Mouse (Mus musculus) embryo, embryonic 11.5 days (tissue): ENCODE measurements at regions not wholly inside any gene's neighbourhood (a gene's known extent, or its start where the extent isn't known, plus 50 kb on each side); places are given as distances from the start of the nearest gene placed in this dataset.
A peak's percentile ranks its signal among the peaks of the same experiment; 100 is the strongest.
"Not testable (repeated sequence)": the region's sequence is repeated elsewhere in the genome, so short reads cannot be mapped to it uniquely, and the experiment has no call there.

ENCODE experiments used
- DNase-seq: peaks from one replicate; pipeline ENCODE4 v3.0.0-alpha.2; 2012; ENCODE audit warnings: low read depth, low spot score

DNA sequence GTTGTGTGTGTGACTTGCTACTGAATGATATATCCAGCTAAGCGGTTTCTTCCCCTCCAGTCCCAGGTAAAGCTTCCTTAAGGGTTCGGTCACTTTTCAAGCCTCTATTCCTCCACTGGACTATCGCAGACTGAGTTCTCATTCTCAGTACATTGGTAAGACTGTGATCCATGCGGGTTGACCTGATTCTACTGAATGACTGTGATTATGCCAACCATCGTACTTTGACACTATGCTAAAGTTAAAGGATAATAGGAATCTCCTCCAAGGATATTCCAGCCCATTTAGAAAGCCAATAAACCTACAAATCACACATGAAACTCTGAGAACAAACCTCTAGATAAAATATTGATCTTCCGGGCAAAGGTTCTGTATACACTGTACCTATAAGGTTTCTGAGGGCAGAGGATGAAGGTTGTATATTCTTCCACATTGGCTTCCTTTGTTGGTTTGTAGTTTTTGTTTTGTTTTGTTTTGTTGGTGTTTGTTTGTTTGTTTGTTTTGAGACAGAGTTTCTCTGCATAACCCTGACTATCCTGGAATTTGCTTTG lies 223.7 kb upstream of the Zpld1 start:
- DNase-seq: no peak

DNA sequence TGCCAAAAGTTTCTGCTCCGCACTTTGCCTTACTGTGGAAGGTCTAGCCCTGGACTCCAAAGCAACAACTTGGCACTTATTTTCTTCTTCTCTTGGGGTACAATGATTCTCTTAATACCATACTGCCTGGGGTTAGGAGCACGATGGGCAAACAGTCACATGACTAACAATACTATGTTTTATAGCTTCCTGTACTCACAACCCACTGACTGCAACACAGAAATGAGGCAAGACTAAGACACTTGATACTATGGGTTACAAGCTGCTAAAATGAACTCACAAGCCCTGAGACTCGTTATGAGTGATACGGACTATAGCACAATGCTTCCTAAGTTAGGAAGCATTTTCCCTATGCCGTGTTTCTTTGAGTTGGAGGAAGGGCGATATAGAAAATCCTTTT lies 222.3 kb upstream of the Zpld1 start:
- DNase-seq: no peak

DNA sequence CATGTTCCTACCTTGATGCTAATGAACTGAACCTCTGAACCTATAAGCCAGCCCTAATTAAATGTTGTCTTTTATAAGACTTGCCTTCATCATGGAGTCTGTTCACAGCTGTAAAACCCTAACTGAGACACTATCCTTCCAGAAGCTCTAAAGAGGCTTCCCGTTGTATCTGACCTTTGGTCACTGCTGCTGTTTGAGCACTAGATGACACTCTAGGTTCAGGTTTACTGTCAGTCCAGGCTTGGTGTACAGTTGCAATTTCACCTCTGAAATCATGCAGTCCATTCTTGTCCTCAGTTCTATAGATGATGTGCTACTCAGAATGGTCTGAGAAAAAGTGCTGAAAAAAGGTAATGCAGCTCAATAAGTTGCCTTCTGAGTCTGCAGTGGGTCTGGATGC lies 221.9 kb upstream of the Zpld1 start:
- no peak for DNase-seq

DNA sequence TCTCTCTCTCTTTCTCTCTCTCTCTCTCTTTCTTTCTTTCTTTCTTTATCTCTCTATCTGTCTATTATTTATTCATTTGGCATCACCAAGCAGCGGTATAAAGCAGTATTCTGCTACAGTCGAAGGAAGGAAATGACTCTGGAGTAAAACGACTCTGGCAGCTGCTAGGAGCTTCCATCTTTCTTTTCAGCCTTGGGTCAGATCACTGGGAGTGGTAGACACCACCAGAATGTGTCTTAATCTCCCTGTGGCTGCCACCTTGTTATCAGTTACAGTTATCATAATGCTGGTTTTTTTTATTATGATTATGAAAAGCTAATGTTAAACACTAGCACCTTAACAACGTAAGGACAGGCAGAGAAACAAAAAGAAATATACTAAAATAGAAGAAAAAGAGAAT lies 219.2 kb upstream of the Zpld1 start:
- DNase-seq: no peak

DNA sequence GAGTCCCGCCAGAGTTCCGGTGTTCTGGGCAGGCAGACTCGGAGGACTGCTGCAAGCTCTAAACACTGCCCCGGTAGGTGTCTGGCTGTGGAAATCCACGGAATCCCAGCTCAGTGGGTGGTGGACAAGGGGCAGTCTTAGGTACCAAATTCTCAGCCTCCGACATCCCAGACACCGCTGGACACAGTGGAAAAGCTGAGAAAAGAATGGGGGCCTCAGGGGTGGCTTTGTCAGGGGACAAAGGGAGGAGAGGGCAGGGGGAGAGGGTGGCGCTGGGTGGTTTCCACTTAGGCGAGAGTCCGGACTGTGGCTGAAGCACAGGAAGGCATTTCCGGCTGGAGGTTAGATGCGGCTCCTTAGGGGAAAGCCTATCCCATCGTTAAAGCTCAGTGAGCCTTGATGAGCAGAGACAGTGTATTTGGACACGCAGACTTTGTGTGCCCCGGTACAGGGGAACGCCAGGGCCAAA lies 217.5 kb upstream of the Zpld1 start:
- DNase-seq: no peak

DNA sequence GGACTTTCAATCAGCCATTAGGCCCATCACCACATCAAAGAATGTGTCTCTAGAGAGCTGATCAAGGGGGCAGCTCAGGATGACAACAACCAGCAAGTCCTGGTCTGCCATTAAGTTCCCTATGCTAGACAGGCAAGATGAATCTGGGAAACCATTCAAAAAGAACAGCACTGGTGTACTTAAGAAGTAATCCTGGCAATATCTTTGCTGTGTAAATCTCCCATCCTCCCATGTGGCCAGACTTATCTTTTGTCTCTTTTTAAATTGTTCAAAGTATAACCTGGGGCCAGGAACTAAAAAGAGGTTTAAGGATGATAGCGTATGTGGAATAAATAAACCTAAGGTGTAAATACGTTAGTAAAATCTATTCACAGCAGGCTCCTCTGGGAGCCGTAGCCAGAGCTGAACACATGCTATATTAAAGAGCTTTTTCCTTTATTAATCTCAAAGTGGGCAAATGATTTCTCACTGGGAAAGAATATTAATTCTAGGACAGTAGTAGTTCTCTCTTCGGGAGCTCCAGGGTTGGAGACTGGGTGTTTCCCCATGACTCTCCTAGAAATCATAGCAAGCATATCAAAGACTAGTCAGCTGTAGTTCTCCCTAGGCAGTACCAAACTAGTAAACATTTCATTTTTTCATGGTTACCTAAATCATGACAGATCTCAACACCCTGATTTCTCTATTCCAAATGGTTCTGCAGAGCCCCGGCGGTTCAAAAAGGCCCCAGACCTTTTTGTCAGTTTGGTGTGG lies 216.8 kb upstream of the Zpld1 start:
- no peak for DNase-seq

DNA sequence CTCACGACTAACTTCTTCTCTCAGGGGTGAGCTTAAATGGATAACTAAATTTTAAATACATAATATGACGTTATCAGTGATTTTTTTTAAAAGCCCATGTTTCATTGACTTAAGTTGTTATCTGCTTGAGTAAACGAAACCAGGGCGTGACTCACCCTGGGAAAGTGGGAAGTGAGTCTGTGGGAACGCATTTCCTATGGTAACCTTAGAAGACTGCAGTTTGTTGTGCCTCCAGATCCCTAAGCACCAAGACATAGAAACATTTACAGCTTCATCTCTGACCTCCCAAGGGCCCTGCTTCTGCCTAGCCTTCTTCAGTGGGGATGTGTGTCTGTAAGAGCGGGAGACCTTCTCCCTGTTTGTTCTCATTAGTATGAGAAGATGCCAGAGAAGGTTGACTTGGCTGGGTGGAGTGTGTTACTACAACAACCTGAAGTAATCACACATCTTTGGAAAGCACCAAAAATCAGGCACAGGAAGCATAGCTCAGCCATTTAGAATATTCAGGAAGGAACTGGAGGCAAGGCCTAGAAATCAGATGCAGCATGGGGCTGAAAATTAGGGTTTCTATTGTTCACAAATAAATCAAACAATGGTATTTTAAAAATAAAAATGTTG lies 207.1 kb upstream of the Zpld1 start:
- DNase-seq: no peak

DNA sequence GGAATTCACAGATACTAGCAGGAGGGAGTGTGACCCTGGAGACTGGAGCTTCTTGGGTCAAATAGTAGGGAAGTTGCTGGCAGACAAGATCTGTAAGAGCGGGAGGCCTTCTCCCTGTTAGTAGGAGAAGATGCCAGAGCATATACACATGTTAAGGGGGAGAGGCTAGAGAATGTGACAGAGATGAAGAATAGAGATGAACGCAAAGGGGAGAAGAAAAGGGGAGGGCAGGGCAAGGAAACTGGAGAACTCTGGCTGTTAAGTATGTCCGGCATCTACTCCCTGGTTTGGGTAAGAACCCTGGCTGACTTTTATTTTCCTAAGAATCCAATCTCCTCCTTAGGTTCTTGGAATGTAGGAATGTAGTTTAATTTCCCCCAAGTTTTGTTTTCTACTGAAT lies 206.5 kb upstream of the Zpld1 start:
- no peak for DNase-seq

DNA sequence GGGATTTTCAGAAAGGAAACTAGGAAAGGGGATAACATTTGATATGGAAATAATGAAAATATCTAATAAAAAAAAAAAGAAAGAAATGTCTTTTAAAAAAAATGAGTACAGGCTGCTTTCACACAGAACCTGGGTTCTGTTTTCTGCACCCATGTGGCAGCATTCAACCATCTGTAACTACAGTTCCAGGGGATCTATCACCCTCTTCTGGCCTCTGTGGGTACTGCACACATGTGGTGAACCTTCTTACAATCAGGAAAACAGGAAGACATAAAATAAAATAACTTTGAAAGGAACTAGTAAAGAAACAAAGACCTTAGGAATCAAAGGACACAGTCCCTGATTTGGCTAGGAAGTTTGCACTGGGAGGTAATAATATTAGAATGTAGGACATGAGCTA lies 205.5 kb upstream of the Zpld1 start:
- DNase-seq: no peak

DNA sequence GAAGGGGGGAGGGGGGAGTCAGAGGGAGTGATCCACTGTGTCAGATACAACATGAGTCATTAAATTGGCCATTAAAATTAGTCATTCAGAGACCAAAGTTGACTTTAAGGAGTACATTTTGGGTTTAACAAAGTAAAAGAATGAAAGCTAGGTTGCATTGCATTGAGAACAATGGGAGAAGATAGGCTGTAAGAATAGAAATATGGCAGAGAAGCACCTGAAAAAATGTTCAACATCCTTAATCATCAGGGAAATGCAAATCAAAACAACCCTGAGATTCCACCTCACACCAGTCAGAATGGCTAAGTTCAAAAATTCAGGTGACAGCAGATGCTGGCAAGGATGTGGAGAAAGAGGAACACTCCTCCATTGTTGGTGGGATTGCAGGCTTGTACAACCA lies 202.0 kb upstream of the Zpld1 start:
- not testable (repeated sequence) for DNase-seq

DNA sequence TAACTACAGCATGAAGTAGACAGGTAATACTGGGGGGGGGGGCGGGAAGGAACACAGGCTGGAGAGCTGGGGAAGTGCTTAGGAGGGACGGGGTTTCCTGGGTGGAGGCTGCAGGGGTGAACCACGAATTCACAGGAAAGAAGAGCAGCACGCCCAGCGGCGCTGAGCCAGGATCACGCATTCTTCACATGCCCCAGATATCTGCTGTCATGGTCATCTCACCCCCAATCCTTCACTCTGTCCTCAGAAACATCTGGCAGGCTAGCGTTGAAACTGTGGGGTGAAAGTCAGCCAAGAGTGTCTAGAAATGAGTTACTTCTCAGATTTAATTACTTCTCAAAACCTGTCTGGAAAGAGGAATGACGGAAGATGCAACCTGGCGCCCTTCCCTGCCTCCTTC lies 197.3 kb upstream of the Zpld1 start:
- no peak for DNase-seq

DNA sequence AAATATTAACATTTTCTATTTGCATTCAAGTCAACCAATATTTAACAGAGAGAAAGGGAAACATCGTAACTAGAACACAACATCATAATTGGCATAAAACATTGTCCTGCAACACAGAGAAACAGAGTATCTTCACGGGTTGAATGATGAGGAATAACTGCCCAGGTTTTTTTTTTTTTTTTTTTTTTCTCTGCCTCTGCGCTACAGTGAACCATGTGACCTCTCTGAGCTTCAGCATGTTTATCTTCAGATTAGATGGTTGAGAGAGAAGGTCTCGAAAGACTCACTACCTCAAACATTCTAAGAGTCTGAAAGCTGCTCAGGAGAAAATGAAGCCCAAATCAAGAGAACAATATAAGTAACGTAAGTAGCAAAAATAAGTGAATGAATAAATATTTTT lies 196.4 kb upstream of the Zpld1 start:
- DNase-seq: no peak

DNA sequence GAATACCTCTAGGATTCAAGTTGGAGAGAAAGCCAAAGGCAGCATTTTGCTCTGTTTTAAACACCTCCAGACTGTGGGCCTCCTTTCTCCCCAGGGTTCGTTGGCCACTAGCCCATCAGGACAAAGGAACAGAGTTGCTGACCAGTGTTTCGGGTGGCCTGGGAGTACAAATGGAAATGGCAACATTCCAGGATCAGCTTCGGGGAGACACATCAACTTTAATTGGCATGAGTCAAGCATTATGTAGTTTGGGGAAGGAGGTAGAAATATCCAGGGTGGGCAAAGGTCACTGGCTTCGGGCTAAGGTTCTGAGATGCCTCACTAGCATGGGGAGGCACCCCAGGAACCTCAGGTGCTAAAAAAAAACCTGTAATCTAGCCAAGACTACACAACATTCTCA lies 194.3 kb upstream of the Zpld1 start:
- DNase-seq: no peak

DNA sequence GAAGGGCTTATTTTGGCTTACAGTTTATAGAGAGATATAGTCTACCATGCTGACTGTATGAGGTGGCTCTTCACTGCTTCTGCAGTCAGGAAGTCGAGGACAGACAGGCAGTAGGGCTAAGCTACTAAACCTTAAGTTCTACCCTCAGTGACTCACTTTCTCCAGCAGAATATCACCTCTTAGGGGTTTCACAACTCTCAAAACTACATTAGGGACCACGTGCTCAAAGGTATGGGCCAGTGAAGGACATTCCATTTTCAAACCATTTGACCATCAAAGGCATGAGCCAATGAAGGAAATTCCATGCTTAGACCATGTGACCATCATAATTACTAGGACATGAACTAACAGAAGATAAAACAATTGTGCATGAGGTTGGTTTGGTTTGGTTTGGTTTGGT lies 186.6 kb upstream of the Zpld1 start:
- no peak for DNase-seq

DNA sequence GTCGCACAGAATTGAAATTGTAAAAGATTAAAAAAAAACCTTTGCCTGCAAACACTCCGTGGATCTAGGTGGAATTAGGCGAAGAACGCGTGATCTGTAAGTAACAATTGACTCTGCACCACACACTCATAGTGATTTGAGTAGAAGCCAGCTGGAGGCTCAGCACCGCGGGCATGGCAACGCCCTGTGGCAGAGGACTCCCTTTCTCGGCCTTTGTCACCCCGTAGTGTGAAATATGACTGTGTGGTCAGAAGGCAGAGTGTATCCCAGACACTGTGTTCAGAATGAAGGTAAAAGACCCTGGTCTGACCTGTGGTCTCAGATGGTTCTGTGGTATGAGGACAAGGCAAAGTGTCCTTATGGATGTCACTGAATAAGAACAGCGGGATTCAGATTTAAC lies 183.0 kb upstream of the Zpld1 start:
- DNase-seq: no peak

DNA sequence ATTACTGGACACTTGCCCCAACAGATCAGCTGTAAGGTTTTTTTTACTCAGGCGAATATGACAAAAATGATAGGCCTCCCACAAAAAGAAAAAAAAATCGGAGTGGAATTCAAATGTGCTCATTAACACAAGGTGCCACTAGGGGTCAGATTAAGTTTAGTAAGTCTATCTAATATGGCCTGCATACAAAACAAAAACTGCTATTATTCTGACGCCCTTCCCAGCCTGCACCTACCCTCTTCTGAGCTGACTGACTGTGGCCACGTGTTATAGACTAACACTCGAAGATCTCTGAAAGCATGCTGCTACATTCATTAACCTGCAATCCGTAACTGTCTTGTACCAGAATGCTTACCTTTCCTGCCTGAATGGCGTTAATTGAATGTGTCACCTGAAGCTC lies 182.5 kb upstream of the Zpld1 start:
- DNase-seq: no peak

DNA sequence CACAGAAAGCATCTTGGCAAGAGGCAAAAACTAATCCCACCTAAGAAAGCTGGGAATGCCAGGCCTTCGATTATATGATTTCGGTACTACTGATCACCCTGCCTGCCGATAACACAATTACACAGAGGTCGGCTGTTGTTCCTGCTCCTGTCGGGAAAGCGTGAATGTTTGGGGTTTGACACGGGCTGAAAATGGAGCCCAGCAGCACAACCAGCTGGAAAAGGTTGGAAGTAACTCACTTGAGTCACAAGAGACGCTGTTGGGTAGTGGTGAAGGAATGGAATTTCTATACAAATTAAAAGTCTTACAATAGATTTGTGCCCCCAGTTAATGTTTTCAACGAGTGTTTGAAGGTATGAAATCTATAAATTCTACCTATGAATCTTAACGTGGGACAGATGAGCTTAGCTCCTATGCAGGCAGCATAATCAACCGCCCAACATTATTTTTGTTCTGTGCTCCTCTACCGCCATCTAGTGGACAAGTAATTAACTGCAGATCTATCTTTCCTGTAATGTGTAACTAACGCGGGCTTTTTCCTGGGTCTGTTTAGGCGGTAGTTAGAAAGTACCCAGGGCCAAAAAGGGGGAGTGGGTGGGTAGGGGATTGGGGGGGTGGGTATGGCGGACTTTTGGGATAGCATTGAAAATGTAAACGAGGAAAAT lies 178.9 kb upstream of the Zpld1 start:
- DNase-seq: peak; percentile 67

DNA sequence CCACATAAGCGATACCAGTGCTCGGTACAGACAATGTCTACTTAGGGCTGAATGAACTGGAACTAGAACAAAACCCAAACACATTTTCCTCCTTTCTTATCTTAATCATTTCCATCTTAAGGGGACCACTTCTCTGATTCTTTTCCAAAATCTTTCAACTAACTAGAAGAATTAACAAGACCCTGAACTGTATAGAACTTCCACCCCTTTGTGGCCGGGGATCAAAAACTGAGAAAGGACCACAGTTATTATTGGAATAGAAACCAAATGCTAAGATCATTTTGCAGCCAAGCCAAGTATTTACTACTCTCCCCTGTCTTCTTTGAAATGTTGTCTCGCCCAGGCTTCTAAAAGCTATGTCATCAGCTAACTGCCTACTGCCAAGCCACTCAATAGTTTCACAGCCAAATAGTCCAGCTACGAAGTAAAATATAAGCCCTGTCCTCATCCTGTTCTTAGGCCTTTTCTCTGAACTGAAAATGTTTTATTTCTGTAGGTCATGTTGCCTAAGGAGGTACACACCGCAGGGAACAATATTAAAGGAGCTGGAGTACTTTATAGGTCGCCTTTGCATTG lies 177.3 kb upstream of the Zpld1 start:
- no peak for DNase-seq

DNA sequence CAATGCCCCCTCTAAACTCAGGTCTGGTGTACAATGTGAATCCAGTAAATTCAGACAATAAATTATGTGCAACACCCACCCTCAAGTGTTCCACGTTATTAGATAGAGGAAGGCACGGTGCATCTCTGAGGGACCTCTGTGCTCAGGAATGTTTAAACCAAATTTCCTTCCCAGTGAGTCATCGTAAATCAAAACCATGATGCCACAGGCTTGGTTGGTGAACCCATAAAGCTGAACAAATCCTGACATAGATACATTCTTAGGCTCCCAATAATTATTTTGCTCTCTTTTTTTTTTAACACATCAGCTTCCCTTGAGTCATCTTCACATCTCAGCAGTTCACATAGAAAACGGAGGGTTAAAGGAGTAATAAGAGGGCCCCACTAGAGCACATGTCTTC lies 173.6 kb upstream of the Zpld1 start:
- no peak for DNase-seq

DNA sequence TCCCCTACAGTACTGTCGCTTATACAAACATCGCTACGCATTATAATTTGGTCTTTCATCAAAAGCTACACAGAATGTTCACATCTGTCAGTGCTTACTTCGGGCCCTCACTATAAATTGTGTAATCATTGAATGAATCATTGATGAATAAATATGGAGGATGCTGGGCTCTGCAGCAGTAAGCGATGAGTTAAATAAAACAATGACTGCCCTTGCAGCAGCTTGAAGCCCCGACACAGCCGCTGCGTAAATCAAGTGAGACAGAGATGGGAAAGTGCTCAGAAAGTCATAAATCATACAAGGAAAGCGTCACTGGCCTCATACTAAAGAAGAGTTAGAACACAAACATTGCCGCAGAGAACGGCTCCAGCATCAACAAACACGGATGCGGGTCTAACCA lies 172.9 kb upstream of the Zpld1 start:
- no peak for DNase-seq

DNA sequence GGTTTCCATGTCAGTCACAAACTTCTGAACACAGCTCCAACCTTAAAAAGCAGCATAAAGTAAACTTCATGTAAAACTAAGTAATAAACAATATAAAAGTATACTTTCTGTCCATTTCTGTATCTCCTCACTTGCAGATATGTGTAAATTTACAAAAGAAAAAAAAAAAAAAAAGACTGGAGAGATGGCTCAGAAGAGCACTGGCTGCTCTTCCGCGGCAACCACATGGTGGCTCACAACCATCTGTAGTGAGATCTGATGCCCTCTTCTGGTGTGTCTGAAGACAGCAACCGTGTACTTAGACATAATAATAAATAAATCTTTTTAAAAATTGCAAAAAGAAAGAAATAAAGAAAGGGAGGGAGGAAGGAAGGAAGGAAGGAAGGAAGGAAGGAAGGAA lies 171.9 kb upstream of the Zpld1 start:
- DNase-seq: no peak

DNA sequence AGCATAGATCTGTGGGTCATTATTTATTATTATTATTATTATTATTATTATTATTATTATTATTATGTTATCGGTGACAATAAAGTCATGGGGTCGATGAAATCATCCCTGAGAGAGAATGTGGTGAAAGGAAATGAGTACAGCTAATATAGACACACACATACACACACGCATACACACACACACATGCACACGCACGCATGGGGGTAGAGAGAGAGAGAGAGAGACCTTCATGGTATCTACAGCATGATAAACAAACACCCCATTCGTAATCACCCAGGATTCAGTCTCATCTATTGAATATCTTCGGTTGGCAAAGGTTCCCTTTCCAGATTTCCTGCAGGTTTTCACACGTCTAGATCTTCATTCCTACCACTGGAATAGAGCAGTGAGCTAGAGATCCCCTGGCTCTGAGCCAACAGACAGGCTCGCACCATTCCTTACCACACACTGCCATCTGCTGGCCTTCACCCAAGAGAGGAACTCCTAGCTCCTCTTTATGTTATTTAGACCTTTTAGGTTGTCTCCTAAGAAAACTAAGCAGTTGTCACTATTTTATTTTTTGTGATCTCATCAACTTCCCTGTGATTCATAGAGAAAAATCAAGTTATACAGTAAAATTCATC lies 171.2 kb upstream of the Zpld1 start:
- peak; percentile 79 for DNase-seq
